Mouse (Mus musculus) hindlimb bud, embryonic 11.5 days (tissue): ENCODE measurements at regions not wholly inside any gene's neighbourhood (a gene's known extent, or its start where the extent isn't known, plus 50 kb on each side); places are given as distances from the start of the nearest gene placed in this dataset.
A peak's percentile ranks its signal among the peaks of the same experiment; 100 is the strongest.

ENCODE experiments used
- DNase-seq: peaks from one replicate; pipeline ENCODE4 v3.0.0-alpha.2; 2012; ENCODE audit warnings: low read depth, low spot score; ENCODE audit errors: extremely low spot score

GRCm38 (mm10) chr12:27648602-27649001, 306.2 kb upstream of the Sox11 start:
- no peak for DNase-seq

- no peak for DNase-seq
Observed at GRCm38 (mm10) chr12:27646497-27647307, 304.3 kb upstream of the Sox11 start.

DNA sequence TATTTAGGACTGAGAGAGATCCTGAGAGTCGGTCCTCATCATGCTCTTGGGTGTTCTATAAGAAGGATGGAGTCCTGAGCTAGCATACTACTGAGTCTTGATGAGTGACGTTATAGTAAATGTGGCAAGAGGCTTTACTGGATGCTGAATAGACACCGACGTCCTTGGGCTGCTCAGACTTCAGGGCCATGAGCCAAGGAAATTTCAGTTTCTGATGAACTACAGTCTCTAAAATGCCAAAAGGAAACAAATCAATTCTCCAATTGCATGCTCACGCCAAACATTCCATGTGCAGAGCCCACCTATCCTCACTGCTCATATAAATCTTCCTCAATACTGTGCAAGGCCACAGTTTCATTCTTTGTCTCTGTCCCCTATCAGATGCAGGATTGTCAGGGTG, 277.2 kb upstream of the Sox11 start:
- no peak for DNase-seq

DNA sequence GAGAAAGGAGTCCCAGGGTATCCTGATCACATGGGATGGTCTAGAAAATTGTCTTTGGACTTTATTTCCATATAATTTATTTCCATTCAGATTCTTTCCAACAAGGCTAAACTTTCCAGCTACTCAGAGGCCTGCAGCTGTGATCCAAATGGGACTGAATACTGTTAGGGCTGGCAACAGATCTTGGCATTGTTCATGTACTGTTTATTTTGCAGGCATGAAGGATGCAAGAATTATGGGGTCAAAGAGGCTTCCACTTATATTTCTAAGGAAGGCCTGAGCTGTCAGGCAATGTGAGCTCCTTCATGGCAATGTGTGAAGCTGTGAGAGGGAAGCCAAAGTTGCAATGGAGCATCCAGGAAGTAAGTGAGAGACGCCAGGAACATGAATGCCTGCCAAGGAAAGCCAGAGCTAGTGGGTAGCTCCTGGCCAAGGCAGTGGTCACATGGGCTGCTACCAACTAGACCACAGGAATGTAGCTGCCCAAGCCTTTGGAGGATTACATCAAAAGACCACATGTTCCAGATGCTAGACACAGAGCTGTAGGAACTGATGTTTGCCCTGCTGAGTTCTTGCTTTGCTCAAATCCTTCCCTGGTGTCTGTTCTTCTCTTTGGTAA, 261.8 kb upstream of the Sox11 start:
- no peak for DNase-seq

- no peak for DNase-seq
Observed at GRCm38 (mm10) chr12:27599149-27599548, 256.8 kb upstream of the Sox11 start.

DNA sequence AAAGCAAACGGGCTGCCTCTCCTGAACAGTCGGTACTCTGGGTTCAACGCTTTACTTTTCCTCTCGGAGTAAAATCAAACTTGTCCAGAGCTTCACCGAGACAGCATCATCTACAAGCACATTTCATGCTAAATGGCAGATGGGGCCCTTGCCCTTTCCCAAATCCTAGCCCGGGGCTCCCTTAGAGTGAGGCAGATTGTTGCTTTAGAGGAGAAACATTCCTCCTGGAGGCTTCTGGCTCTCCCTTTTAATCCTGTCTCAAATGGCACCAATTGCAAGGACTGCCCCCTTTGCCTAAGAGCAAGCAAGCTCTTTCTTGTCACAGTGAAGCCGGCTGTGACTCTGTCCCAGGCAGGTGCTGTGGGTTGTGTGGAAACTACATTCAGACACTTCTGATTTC, 255.5 kb upstream of the Sox11 start:
- no peak for DNase-seq

DNA sequence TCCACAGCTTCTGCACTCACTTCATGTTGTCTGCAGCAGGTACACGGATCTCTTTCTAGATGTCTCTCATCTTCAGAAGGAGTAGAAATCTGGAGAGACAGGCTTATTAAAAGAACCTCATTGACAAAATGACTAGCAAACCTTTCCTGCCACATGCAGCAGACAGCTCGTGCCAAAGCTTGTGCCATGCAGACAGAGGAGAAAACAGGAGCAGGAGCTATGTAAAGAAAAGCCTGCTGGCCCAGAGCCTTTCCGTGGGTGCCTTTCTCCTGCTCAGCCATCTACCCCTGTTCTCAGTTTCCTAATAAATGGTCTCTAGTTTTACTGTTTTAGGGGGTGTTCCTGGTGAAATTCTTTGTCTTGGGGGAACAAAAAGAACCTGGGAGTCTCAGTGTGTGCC, 254.9 kb upstream of the Sox11 start:
- DNase-seq = no peak

GRCm38 (mm10) chr12:27595576-27595975, 253.2 kb upstream of the Sox11 start:
- DNase-seq = no peak

- no peak for DNase-seq
Observed at GRCm38 (mm10) chr12:27593436-27593835, 251.1 kb upstream of the Sox11 start.

DNA sequence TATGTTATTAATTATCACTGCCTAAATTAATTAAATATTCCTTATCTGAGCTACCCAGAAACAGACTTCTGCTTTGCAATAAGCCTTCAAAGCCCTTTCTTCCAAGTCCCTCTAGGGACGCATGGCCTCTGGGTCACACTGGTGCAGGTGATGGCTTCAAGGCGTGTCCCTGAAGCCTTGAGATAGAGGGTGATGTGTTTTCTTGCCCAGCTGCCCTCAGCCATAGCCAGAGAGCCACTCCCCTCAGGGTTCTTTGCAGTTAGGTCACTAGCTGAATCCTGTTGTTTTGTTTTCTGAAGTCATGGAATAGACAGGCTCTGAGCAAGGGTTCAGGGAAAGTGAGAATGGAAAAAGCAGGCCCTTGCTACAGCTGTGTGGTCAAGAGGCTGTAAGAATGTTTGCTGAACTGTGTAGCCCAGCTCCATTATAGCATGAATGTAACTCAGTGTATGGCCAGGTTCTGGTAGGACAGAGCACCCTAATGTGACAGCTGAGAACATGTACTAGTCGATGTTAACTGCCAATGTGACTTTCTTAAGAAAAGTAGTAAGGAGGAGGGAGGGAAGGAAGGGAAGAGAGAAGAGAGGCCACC, 233.8 kb upstream of the Sox11 start:
- no peak for DNase-seq

DNA sequence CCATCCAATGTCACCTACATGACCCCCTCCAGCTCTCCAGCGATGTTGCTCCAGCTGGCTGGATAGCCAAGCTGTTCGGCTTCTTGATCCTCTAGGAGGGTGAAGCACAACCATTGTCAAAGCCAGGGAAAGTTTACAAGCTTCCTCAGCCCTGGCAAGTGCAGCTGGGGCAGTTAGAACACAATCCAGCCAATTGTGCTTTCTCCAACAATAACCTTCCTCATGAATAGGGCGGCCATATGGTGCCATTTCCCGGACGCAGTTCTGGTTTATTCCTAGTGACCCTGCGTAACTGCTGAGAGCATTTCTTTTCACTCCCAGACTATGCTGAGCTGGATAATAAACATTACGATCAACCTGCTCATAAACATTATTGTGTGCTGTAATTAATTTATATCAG, 233.3 kb upstream of the Sox11 start:
- peak; percentile 63 for DNase-seq

DNA sequence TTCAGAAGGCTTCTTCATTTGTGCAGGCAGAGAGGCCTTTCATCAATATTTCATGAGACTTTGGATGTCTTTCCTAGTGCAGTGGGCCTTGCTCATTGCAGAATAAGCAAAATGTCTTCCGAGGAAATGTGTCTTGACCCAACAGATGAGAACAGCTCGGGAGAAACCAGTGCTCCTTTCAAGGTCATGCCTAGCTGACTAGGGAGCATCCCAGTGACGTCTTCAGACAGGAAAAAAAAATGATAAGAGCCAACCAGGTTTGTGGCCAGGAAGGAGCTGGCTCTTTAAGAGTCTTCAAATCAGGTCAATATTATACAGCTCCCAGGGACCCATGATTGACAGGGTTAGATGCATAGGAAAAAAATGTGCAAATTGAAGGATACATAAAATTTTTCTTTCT, 224.9 kb upstream of the Sox11 start:
- DNase-seq = no peak

DNA sequence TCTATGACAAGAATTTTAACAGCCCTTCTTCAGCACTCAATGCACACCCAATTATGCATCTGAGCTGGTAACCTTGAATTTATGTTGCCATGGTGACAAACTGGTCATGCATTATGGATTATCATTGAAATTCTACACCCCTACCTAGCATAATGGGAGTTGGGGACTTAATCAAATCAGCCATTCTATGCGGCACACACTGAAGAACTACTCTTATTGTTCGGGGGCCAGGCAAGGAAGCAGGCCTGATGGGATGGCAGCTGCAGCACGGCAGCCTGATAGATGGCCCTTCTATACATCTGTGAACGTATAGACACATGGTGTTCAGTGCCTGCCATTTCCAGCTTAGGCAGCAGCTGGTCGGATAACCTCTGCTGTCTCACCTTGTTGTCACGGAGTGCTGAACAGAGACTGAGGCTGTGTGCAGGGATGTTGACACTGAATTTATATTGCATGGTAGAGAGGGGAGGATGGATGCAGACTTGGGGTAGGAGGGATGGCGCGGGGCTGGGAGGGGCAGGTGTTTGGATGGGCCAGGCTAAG, 223.7 kb upstream of the Sox11 start:
- no peak for DNase-seq

DNA sequence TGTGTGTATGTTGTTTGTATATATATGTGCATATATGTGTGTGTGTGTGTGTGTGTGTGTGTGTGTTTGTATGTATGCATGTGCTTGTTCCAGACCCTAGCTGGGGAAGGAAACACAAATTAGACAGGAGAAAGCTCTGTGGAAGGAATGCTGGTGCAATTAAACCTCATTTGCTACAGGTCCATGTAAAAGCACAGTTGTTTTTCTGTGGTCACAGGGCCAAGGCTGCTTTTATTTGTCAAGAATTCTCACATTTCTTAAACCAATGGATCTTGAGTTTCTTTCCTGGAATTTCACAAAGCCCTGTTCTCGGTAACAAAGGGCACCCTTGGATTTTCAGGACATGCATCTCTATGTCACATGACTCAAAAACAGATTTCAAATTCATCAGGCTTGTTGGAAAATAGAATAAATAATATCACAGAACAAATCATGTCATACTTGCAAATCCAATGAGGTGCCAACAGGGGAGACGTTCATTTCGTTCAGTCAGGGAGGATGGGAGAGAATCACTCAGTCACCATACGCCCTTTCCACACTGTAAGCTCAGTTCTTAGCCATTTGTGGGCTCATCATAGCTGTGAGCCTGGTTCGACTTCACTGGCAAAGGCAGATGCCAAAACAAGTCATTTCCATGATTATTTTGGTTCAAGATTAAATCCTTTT, 222.4 kb upstream of the Sox11 start:
- DNase-seq = no peak

DNA sequence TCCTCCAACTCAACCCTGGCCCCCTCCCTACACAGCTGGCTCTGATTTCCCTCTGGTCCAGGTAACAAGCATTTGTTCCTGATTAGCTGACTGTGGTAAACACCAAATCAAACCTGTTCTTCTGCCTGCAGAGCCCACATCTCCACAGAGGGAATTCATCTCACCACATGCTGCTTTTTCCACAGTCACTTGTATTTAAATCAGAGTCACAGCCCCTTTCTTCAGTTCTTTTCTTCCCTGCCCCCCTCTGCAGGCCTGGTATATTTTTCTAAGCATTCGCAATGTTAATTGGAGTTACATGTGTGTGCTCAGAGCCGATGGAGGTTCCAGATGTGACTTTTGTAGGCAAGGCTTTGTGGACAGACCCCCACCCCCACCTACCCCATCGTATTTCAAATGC, 221.5 kb upstream of the Sox11 start:
- peak; percentile 52 for DNase-seq

DNA sequence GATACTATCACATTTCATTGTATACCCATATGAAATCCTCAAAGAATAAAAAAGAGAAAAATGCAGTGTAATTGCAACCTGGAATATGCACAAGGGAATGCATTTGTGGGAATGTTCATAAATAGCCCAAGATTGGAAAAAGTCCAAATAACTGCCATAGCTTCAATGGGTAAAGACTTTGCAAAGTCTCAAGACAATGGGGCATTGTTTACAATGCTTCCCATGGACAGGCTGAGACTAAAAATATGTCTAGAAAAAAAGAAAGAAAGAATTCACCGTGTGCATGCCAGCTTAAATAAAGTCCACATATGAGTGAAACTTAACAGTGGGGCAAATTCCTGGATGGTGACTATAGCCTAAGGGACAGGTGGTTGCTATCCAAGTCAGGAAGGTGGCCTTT, 210.4 kb upstream of the Sox11 start:
- DNase-seq = no peak

GRCm38 (mm10) chr12:27538210-27538609, 195.8 kb upstream of the Sox11 start:
- DNase-seq = no peak

- DNase-seq = no peak
Observed at GRCm38 (mm10) chr12:27537507-27537906, 195.1 kb upstream of the Sox11 start.

- no peak for DNase-seq
Observed at GRCm38 (mm10) chr12:27537017-27537416, 194.6 kb upstream of the Sox11 start.

- DNase-seq = no peak
Observed at GRCm38 (mm10) chr12:27525604-27526003, 183.2 kb upstream of the Sox11 start.

DNA sequence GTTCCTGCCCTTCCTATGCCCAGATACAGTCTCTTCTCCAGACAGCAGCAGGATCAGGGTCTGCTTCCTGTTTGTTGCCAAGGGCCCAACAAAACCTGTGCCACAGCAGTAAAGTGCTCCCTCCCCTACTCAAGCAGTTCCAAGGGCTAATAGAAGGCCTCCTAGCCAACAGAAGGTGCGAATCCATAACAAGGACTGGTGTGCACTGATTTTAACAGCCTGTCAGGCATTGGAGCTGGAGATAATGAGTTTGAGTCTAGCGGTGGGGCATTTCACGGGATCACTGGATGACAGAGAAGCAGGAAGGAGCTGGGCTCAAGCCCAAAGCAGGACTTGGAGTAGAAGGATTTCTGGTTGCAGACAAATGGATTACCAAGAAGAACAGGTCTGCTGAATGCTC, 170.9 kb upstream of the Sox11 start:
- DNase-seq = no peak

GRCm38 (mm10) chr12:27508226-27508560, 165.8 kb upstream of the Sox11 start:
- no peak for DNase-seq
